In the genomic region with DNA sequence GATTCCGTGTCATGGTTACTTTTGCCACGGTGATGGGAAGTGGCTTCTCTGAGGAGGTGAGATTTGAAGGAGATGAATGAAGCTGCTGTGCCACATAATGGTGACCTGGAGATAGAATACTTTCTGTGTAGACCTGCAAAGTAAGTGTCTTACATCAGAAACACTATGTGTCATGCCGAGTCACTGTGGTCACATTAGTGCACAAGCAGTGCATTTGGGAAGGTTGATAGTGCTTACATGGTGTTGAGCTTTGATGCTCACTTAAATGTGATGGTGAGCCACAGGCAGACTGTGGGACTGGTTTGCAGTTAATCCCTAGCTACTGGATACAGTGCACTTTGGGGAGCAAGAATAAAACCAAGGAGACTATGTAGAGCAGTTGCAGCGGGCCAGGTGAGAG, we compare ENCODE assay signal across 24 mouse cellular contexts. TPM values are rescaled to one million over a fixed set of nuclear protein-coding genes. Genes with fewer than 3 reads are reported as not detected.
DNase-seq lines count a peak whose midpoint lies in the region; ATAC-seq and TF ChIP-seq lines count a peak whose summit lies in the region.
"Had no signal": no experiment of that assay in that cellular context is flagged by ENCODE, and none has a peak within 500 bp of the region (broad histone marks: within the 10 kb centered on the region; RNA-seq: fewer than 3 reads in every experiment).

No protein-coding gene starts in this region.

- no peak overlapping the region for H3K4me2 ChIP-seq in midbrain, postnatal 0 days (ENCODE audit: low read depth, low read length, poor library complexity, severe bottlenecking)
- H3K4me2 ChIP-seq: embryonic facial prominence, embryonic 13.5 days; embryonic facial prominence, embryonic 15.5 days; forebrain, embryonic 12.5 days had no signal

- TF ChIP-seq CTCF in MEL (IDR thresholded peaks at IDR 0.05 in 2 of 3, conservative IDR thresholded peaks at IDR 0.05 in 1 of 3; ENCODE audit: control insufficient read depth in 1 of 3, insufficient read depth in 1 of 3, low read depth in 2 of 3, low read length in 3 of 3, poor library complexity in 1 of 3, severe bottlenecking in 1 of 3): no peak
- TF ChIP-seq CTCF in midbrain, postnatal 0 days (IDR thresholded peaks at IDR 0.05): no peak

- no peaks in the 10 kb centered on the region for H3K79me2 ChIP-seq in MEL (ENCODE audit: control insufficient read depth, insufficient read depth, low read length, poor library complexity)

- no peak overlapping the region for H3K9ac ChIP-seq in MEL (ENCODE audit: control insufficient read depth, low read depth, low read length, poor library complexity, severe bottlenecking)
- H3K9ac ChIP-seq in midbrain, postnatal 0 days (replicated peaks; ENCODE audit: low read length, poor library complexity, severe bottlenecking): no peak overlapping the region
- H3K9ac ChIP-seq: embryonic facial prominence, embryonic 13.5 days; embryonic facial prominence, embryonic 15.5 days; forebrain, embryonic 12.5 days had no signal

- no peak overlapping the region for H3K27ac ChIP-seq in MEL (ENCODE audit: control insufficient read depth, low read depth, low read length)
- no peak overlapping the region for H3K27ac ChIP-seq in midbrain, postnatal 0 days (ENCODE audit: low read depth, low read length)
- H3K27ac ChIP-seq: embryonic facial prominence, embryonic 13.5 days; embryonic facial prominence, embryonic 15.5 days; forebrain, embryonic 10.5 days; forebrain, embryonic 12.5 days had no signal

- ATAC-seq in common myeloid progenitor, adult 5-6 weeks (replicated peaks; ENCODE audit: low read depth, poor library complexity, severe bottlenecking): peak; percentile 78
- no peak for ATAC-seq in midbrain, postnatal 0 days (ENCODE audit: low FRiP score)
- ATAC-seq: forebrain, embryonic 14.5 days; forebrain, embryonic 16.5 days had no signal

- H3K9me3 ChIP-seq in MEL (replicated peaks; ENCODE audit: insufficient read depth, low read length): no peaks in the 10 kb centered on the region
- H3K9me3 ChIP-seq in midbrain, postnatal 0 days (ENCODE audit: low read length): no peaks in the 10 kb centered on the region
- H3K9me3 ChIP-seq: embryonic facial prominence, embryonic 13.5 days; embryonic facial prominence, embryonic 15.5 days; forebrain, embryonic 10.5 days; forebrain, embryonic 12.5 days had no signal

- H3K36me3 ChIP-seq in MEL (ENCODE audit: control insufficient read depth in 1 of 2, insufficient read depth in 2 of 2, low read length in 2 of 2): peaks cover 0 to 37% of the 10 kb centered on the region in 2 experiments; a peak in 2 of 4 replicates
- H3K36me3 ChIP-seq in midbrain, postnatal 0 days (ENCODE audit: insufficient read depth, low read length): peaks cover 62% of the 10 kb centered on the region

- no peak for TF ChIP-seq RAD21 in MEL (IDR thresholded peaks at IDR 0.05; ENCODE audit: low read depth, low read length)

- no peaks in the 10 kb centered on the region for H3K4me1 ChIP-seq in MEL (ENCODE audit: control insufficient read depth in 1 of 2, insufficient read depth in 2 of 2, low read length in 2 of 2)
- H3K4me1 ChIP-seq in midbrain, postnatal 0 days (ENCODE audit: insufficient read depth, low read length): no peaks in the 10 kb centered on the region
- H3K4me1 ChIP-seq: embryonic facial prominence, embryonic 13.5 days; embryonic facial prominence, embryonic 15.5 days; forebrain, embryonic 10.5 days; forebrain, embryonic 12.5 days had no signal

- DNase-seq in 416B (ENCODE audit: low read depth): peak; percentile 77
- peak; percentile 60 for DNase-seq in MEL (ENCODE audit: low read depth, low spot score)
- DNase-seq in spleen, postnatal 36 days (ENCODE audit: low spot score in 2 of 2): no peak
- DNase-seq in frontal cortex, adult 2 months (ENCODE audit: extremely low spot score in 1 of 2, low spot score in 1 of 2): no peak
- DNase-seq in midbrain, postnatal 0 days (ENCODE audit: low spot score): no peak
- no peak for DNase-seq in heart, adult 11 months
- DNase-seq: adrenal gland, adult 2 months; adrenal gland, postnatal 14 days; adrenal gland, postnatal 36 days; cerebellum, adult 11-12 months; cerebellum, adult 2 months; cerebellum, adult 9-10 months; cerebellum, postnatal 10 days; cerebellum, postnatal 25 days; embryo, embryonic 11 days had no signal

- TF ChIP-seq POLR2A in MEL (IDR thresholded peaks at IDR 0.05; ENCODE audit: control insufficient read depth in 1 of 2, insufficient read depth in 1 of 2, low read depth in 1 of 2, low read length in 2 of 2, poor library complexity in 1 of 2): no peak

- no peak for TF ChIP-seq EP300 in MEL (IDR thresholded peaks at IDR 0.05; ENCODE audit: low read depth in 1 of 2, low read length in 2 of 2)

- no peaks in the 10 kb centered on the region for H3K27me3 ChIP-seq in MEL (ENCODE audit: control insufficient read depth in 1 of 2, insufficient read depth in 2 of 2, low read length in 2 of 2)
- H3K27me3 ChIP-seq in midbrain, postnatal 0 days (ENCODE audit: insufficient read depth, low read length): no peaks in the 10 kb centered on the region
- H3K27me3 ChIP-seq: embryonic facial prominence, embryonic 13.5 days; embryonic facial prominence, embryonic 15.5 days; forebrain, embryonic 12.5 days had no signal

- H3K4me3 ChIP-seq in MEL (ENCODE audit: control insufficient read depth in 1 of 2, insufficient read depth in 1 of 2, low read depth in 2 of 2, low read length in 2 of 2): no peak overlapping the region
- no peak overlapping the region for H3K4me3 ChIP-seq in midbrain, postnatal 0 days (ENCODE audit: low read depth, low read length)
- H3K4me3 ChIP-seq: embryonic facial prominence, embryonic 13.5 days; embryonic facial prominence, embryonic 15.5 days; erythroblast, embryonic 14.5 days; forebrain, embryonic 10.5 days; forebrain, embryonic 12.5 days had no signal

- WGBS in midbrain, postnatal 0 days: 95% methylated on average over 4 of the region's 4 CpGs

TF ChIP-seq in MEL, 35 proteins besides CTCF, POLR2A, EP300 and RAD21:
- TF ChIP-seq MAFK (IDR thresholded peaks at IDR 0.05; ENCODE audit: borderline replicate concordance, low read depth, low read length) (no peak), RCOR1 (IDR thresholded peaks at IDR 0.05; ENCODE audit: low read depth, low read length) (0 out of 2 replicates have a peak, but pooled peaks have one; percentile 41), MXI1 (IDR thresholded peaks at IDR 0.05; ENCODE audit: low read depth, low read length) (no peak), HCFC1 (IDR thresholded peaks at IDR 0.05; ENCODE audit: low read depth, low read length) (no peak)

RNA-seq across cellular contexts. Expression of a gene that starts 26.2 kb away (rescaled TPM):
- total RNA-seq in MEL (2012; rRNA removed): 20.3 and 21.3 TPM in 2 replicates
- polyA plus RNA-seq in MEL (2012; ENCODE audit: insufficient read depth in 1 of 2, insufficient read length in 2 of 2, low read depth in 1 of 2, low replicate concordance in 2 of 2, missing spikeins in 1 of 2): 10 to 100 TPM; 33.8 to 54.1 TPM
- 25.0 and 29.0 TPM in 2 replicates for total RNA-seq in common myeloid progenitor, adult 5-6 weeks (2017)
- polyA plus RNA-seq in frontal cortex, adult 2 months (2012; rRNA removed): 29.1 and 31.5 TPM in 2 replicates
- 38.1 and 43.4 TPM in 2 replicates for total RNA-seq in midbrain, postnatal 0 days (2014; rRNA removed)
- polyA plus RNA-seq in midbrain, postnatal 0 days (2015; fragmentation: Nextera tagmentation; extraction: Ambion mirVana): 20.8 and 24.0 TPM in 2 replicates

RNA-seq across cellular contexts. Expression of a gene that starts 52.1 kb away (rescaled TPM):
- total RNA-seq in MEL (2012; rRNA removed): not detected in 2 replicates
- not detected for polyA plus RNA-seq in MEL (2012; ENCODE audit: insufficient read depth in 1 of 2, insufficient read length in 2 of 2, low read depth in 1 of 2, low replicate concordance in 2 of 2, missing spikeins in 1 of 2)
- not detected in 2 replicates for total RNA-seq in common myeloid progenitor, adult 5-6 weeks (2017)
- polyA plus RNA-seq in frontal cortex, adult 2 months (2012; rRNA removed): 0.30 and 0.55 TPM in 2 replicates
- not detected in 2 replicates for total RNA-seq in midbrain, postnatal 0 days (2014; rRNA removed)
- 0.22 and 0.43 TPM in 2 replicates for polyA plus RNA-seq in midbrain, postnatal 0 days (2015; fragmentation: Nextera tagmentation; extraction: Ambion mirVana)
- polyA plus RNA-seq: C2C12; erythroblast, embryonic 14.5 days; forebrain, embryonic 10.5 days; forebrain, embryonic 14.5 days had no signal

Comparison
In these comparisons a context has a peak if more than half of its experiments do, and no peak if none do; other contexts are left out.
1. DNase-seq: peak in 416B (single experiment) and MEL (single experiment); none in spleen, postnatal 36 days (0 of 2), frontal cortex, adult 2 months (0 of 2), midbrain, postnatal 0 days (single experiment) and heart, adult 11 months (single experiment).